Mouse (Mus musculus): ENCODE data around the gene Hoxb9. TPM values are rescaled to one million over a fixed set of nuclear protein-coding genes. Genes with fewer than 3 reads are reported as not detected.
A peak's percentile ranks its signal among the peaks of the same experiment; 100 is the strongest.

The Hoxb9 gene
- polyA plus RNA-seq, 1 experiment from 2014 or later, result not detected

GRCm38 (mm10) chr11:96281396-96281795 lies 10.1 kb downstream of the Hoxb9 start:
- Histone ChIP-seq H3K27me3 (ENCODE audit: control insufficient read depth, insufficient read depth, low read length) (peaks cover 100% of the 10 kb centered on the region), H3K9ac (ENCODE audit: low read length) (no peak overlapping the region), H3K4me2 (no peak overlapping the region), H3K36me3 (ENCODE audit: control insufficient read depth, insufficient read depth, low read length) (no peaks in the 10 kb centered on the region), H3K4me3 (ENCODE audit: low read depth, low read length) (no peak overlapping the region), H3K4me1 (ENCODE audit: control insufficient read depth, insufficient read depth, low read length) (no peaks in the 10 kb centered on the region), H3K27ac (ENCODE audit: low read depth, low read length) (no peak overlapping the region), H3K9me3 (ENCODE audit: control insufficient read depth, low read length) (no peaks in the 10 kb centered on the region)
- DNase-seq (ENCODE audit: low spot score, missing footprints) (peak; percentile 92), ATAC-seq (ENCODE audit: low FRiP score) (no peak)
- 5% methylated on average over 18 of the region's 18 CpGs for WGBS

DNA sequence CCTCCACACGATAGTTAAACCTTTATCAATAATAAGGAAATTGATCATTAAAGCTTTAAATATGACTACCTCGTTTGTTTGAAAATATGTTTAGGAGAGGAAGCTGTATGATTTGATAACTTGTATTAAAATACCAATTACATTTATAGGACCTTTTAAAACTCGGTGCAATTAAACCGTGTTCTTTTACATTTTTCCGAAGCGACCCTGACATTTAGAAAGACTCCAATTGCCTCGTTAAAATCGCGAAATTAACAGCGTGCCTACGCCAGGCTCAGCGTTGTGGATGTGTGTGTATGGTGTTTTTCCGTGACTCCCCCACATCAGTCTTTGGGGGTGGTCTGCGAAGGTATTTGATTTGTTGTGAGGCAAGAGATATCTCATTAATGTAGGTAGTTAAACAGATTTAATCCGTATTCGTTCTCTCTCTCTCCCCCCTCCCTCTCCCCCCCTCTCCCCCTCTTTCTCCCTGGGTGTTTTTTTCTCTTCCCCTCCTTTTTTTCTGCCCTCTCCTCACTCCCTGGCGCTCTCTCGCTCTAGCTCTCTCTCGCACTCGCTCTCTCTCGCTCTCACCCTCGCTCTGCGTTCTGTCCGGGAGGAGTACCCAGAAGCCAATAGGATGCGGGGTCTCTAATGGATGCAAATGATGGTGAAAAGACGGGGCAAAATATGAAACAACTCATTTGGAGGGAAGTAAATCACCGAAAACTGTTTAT lies 10.8 kb downstream of the Hoxb9 start, which contains the start of gene Hoxb8:
TSS of gene Hoxb8 (plus strand) at position 51 of the 716 bp plus-strand sequence.
- H3K27me3 ChIP-seq (ENCODE audit: control insufficient read depth, insufficient read depth, low read length), result peaks cover 100% of the 10 kb centered on the region
- H3K9me3 ChIP-seq (ENCODE audit: control insufficient read depth, low read length), result no peaks in the 10 kb centered on the region
- no peak within 1 kb of the TSS for H3K4me3 ChIP-seq (ENCODE audit: low read depth, low read length)
- ATAC-seq (ENCODE audit: low FRiP score) (no peak), DNase-seq (ENCODE audit: low spot score, missing footprints) (peak; percentile 94)
- H3K27ac ChIP-seq (ENCODE audit: low read depth, low read length), result no peak within 1 kb of the TSS
- WGBS, result under 1% methylated on average over 27 of the region's 27 CpGs
- H3K36me3 ChIP-seq (ENCODE audit: control insufficient read depth, insufficient read depth, low read length), result no peaks in the 10 kb centered on the region
- H3K4me1 ChIP-seq (ENCODE audit: control insufficient read depth, insufficient read depth, low read length), result no peaks in the 10 kb centered on the region
- no peak within 1 kb of the TSS for H3K9ac ChIP-seq (ENCODE audit: low read length)
- H3K4me2 ChIP-seq, result no peak within 1 kb of the TSS

DNA sequence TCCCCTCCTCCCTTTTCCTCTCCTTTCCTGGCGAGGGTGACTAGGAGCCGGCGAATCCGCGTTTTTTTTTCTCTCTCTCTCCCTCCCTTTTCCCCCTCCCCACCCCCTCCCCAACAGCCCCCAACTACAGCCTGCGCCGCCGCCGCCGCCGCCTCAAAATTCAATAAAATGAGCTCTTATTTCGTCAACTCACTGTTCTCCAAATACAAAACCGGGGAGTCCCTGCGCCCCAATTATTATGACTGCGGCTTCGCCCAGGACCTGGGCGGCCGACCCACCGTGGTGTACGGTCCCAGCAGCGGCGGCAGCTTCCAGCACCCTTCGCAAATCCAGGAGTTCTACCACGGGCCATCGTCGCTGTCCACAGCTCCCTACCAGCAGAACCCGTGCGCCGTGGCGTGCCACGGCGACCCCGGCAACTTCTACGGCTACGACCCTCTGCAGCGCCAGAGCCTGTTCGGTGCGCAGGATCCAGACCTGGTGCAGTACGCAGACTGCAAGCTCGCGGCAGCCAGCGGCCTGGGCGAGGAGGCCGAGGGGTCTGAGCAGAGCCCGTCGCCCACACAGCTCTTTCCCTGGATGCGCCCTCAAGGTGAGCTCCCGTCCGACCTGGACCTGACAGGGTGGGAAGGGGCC lies 11.7 kb downstream of the Hoxb9 start:
- no peak overlapping the region for H3K4me2 ChIP-seq
- ATAC-seq (ENCODE audit: low FRiP score), result peak; percentile 22; the same call in 1 of the 2 replicates

GRCm38 (mm10) chr11:96284041-96284749 lies 12.9 kb downstream of the Hoxb9 start:
- peak overlapping the region; percentile 19 for H3K4me3 ChIP-seq (ENCODE audit: low read depth, low read length)
- H3K36me3 ChIP-seq (ENCODE audit: control insufficient read depth, insufficient read depth, low read length), result no peaks in the 10 kb centered on the region
- no peaks in the 10 kb centered on the region for H3K9me3 ChIP-seq (ENCODE audit: control insufficient read depth, low read length)
- ATAC-seq (ENCODE audit: low FRiP score) (no peak), DNase-seq (ENCODE audit: low spot score, missing footprints) (peak; percentile 94)
- H3K4me2 ChIP-seq, result peak overlapping the region; percentile 39
- H3K9ac ChIP-seq (ENCODE audit: low read length), result no peak overlapping the region
- H3K4me1 ChIP-seq (ENCODE audit: control insufficient read depth, insufficient read depth, low read length), result no peaks in the 10 kb centered on the region
- H3K27me3 ChIP-seq (ENCODE audit: control insufficient read depth, insufficient read depth, low read length), result peaks cover 100% of the 10 kb centered on the region
- no peak overlapping the region for H3K27ac ChIP-seq (ENCODE audit: low read depth, low read length)
- under 1% methylated on average over 49 of the region's 49 CpGs for WGBS

More for the DNA sequence above, 11.7 kb downstream of the Hoxb9 start:
- H3K27ac ChIP-seq (ENCODE audit: low read depth, low read length), result no peak overlapping the region
- H3K27me3 ChIP-seq (ENCODE audit: control insufficient read depth, insufficient read depth, low read length), result peaks cover 100% of the 10 kb centered on the region
- no peaks in the 10 kb centered on the region for H3K36me3 ChIP-seq (ENCODE audit: control insufficient read depth, insufficient read depth, low read length)
- no peak overlapping the region for H3K9ac ChIP-seq (ENCODE audit: low read length)
- H3K4me1 ChIP-seq (ENCODE audit: control insufficient read depth, insufficient read depth, low read length), result no peaks in the 10 kb centered on the region
- no peaks in the 10 kb centered on the region for H3K9me3 ChIP-seq (ENCODE audit: control insufficient read depth, low read length)
- DNase-seq (ENCODE audit: low spot score, missing footprints), result peak; percentile 96
- no peak overlapping the region for H3K4me3 ChIP-seq (ENCODE audit: low read depth, low read length)
- WGBS, result under 1% methylated on average over 48 of the region's 49 CpGs

DNA sequence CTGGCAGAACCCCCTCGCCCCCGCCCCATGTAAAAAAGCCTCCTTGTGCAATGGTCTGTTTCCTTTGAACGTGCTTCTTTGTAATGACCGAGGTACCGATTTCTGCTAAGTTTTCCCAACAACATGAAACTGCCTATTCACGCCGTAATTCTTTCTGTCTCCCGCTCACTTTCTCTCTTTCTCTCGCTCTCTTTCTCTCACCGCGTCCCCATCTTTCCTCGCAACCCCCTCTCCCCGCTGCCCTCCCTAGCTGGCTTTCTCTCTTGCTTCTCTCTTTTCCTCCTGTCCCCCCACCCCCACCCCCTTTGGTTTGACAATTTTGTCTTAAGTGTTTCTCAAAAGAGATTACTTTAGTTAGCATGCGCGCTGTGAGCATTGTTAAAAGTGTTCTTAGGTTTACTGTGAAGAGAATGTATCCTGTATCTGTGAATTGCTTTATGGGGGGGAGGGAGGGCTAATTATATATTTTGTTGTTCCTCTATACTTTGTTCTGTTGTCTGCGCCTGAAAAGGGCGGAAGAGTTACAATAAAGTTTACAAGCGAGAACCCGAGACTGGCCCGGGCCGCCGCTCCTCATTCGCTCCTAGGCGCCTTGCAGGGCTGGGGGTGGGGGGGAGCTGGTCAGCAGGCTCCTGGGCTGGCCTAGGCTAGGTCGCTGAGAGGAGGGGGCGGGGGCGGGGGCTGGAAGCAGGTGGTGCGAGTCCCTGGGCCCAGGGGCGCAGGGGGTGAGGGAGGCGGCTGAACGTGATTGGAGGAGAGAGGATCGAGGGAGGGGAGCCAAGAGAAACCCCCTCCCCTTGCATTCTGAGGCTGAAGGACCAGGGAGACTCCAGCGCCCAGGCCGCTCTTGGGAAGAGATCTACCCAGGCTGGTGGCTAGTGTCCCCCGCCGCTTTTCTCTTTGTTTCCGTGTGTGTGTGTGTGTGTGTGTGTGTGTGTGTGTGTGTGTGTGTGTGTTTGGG lies 13.8 kb downstream of the Hoxb9 start:
- Histone ChIP-seq H3K4me2 (peak overlapping the region; percentile 39; the same call in 1 of the 2 replicates), H3K9ac (ENCODE audit: low read length) (no peak overlapping the region)

DNA sequence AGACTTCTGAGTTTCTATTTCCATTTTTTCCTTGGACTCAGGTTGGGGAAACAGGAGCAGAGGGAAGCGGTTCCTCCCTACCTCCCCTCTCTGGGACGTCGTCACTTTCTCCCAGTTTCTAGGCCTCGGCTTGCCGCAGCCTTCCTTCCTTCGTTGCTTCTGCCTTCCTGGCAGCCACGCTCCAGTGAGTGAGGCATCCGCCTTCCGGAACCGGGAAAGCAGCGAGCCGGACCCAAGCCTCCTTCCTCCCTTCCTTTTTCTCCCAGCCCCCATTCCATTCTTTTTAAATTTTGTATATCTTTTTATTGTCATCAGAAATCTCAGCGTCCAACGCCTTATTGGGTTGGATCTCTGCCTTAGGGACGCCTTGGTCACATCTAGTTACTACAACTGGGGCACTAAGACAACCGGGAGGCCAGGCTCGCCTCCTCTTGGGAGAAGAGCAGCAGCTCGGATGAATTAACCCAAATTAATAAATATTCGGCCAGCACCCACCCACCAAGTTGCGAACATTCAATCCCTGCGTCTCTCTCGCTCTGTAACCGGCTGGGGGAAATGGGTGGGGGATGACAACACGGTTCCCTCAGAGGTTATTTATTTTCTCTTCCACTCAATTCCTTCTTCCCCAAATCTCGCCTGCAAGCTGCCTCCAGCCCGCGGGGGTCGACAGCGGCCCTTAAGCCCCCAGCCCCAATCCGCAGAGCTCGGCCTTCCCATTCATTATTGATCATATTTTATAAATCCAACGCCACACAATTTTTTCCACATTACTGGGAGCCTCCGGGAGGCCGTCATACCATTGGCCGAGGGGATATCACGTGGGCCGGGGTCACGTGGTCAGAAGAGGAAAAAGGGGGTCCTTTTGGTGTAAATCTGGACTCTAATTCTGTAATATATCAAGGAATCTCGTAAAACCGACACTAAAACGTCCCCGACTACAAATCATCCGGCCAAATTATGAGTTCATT lies 14.8 kb downstream of the Hoxb9 start, which contains the start of gene Hoxb7:
TSS of gene Hoxb7 (plus strand) at position 853 of the 968 bp plus-strand sequence.
- Histone ChIP-seq H3K9ac (ENCODE audit: low read length) (no peak within 1 kb of the TSS), H3K4me1 (ENCODE audit: control insufficient read depth, insufficient read depth, low read length) (no peaks in the 10 kb centered on the region), H3K36me3 (ENCODE audit: control insufficient read depth, insufficient read depth, low read length) (no peaks in the 10 kb centered on the region), H3K27me3 (ENCODE audit: control insufficient read depth, insufficient read depth, low read length) (peaks cover 100% of the 10 kb centered on the region), H3K4me2 (peak within 1 kb of the TSS; percentile 11; the same call in 1 of the 2 replicates), H3K27ac (ENCODE audit: low read depth, low read length) (no peak within 1 kb of the TSS), H3K9me3 (ENCODE audit: control insufficient read depth, low read length) (no peaks in the 10 kb centered on the region), H3K4me3 (ENCODE audit: low read depth, low read length) (peak within 1 kb of the TSS; percentile 14; the same call in 1 of the 2 replicates)
- WGBS, result 1% methylated on average over 43 of the region's 43 CpGs
- ATAC-seq (ENCODE audit: low FRiP score), result no peak
- DNase-seq (ENCODE audit: low spot score, missing footprints), result peak; percentile 94

More for the DNA sequence above, 13.8 kb downstream of the Hoxb9 start:
- Histone ChIP-seq H3K36me3 (ENCODE audit: control insufficient read depth, insufficient read depth, low read length) (no peaks in the 10 kb centered on the region), H3K4me1 (ENCODE audit: control insufficient read depth, insufficient read depth, low read length) (no peaks in the 10 kb centered on the region), H3K4me3 (ENCODE audit: low read depth, low read length) (no peak overlapping the region; the same call in 1 of the 2 replicates), H3K27me3 (ENCODE audit: control insufficient read depth, insufficient read depth, low read length) (peaks cover 100% of the 10 kb centered on the region), H3K9me3 (ENCODE audit: control insufficient read depth, low read length) (no peaks in the 10 kb centered on the region), H3K27ac (ENCODE audit: low read depth, low read length) (no peak overlapping the region)
- ATAC-seq (ENCODE audit: low FRiP score), result no peak
- DNase-seq (ENCODE audit: low spot score, missing footprints), result peak; percentile 94
- under 1% methylated on average over 37 of the region's 37 CpGs for WGBS

DNA sequence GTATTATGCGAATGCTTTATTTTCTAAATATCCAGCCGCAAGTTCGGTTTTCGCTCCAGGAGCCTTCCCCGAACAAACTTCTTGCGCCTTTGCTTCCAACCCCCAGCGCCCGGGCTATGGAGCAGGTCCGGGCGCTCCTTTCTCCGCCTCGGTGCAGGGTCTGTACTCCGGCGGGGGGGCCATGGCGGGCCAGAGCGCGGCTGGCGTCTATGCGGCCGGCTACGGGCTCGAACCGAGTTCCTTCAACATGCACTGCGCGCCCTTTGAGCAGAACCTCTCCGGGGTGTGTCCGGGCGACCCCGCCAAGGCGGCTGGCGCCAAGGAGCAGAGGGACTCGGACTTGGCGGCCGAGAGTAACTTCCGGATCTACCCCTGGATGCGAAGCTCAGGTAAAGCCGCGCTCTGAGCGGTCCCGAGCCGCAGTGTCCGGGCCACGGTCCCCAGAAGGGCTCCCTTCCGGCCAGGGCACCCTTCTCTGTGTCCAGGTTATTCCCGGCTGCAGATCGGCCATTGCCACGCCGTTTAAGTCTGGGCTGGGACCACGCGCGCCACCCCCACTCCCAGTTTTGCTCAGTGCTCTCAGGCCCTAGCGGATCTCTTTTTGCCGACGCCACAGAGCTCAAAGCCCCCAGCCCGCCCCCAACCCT lies 15.6 kb downstream of the Hoxb9 start:
- 1% methylated on average over 53 of the region's 55 CpGs for WGBS
- peak overlapping the region; percentile 14; the same call in 1 of the 2 replicates for H3K4me3 ChIP-seq (ENCODE audit: low read depth, low read length)
- no peak overlapping the region for H3K27ac ChIP-seq (ENCODE audit: low read depth, low read length)
- peaks cover 98% of the 10 kb centered on the region for H3K27me3 ChIP-seq (ENCODE audit: control insufficient read depth, insufficient read depth, low read length)
- no peaks in the 10 kb centered on the region for H3K36me3 ChIP-seq (ENCODE audit: control insufficient read depth, insufficient read depth, low read length)
- peak overlapping the region; percentile 11; the same call in 1 of the 2 replicates for H3K4me2 ChIP-seq
- H3K9me3 ChIP-seq (ENCODE audit: control insufficient read depth, low read length), result no peaks in the 10 kb centered on the region
- ATAC-seq (ENCODE audit: low FRiP score), result no peak
- H3K9ac ChIP-seq (ENCODE audit: low read length), result no peak overlapping the region
- no peaks in the 10 kb centered on the region for H3K4me1 ChIP-seq (ENCODE audit: control insufficient read depth, insufficient read depth, low read length)
- DNase-seq (ENCODE audit: low spot score, missing footprints), result peak; percentile 93
